Mouse (Mus musculus) lung, embryonic 14.5 days (tissue): ENCODE measurements around the gene Zfp958. TPM values are rescaled to one million over a fixed set of nuclear protein-coding genes. Genes with fewer than 3 reads are reported as not detected.
"Not testable (repeated sequence)": the region's sequence is repeated elsewhere in the genome, so short reads cannot be mapped to it uniquely, and the experiment has no call there.

Source experiments
- ATAC-seq: fragments of 200-750 bp; cut with Nextera tagmentation; 2 replicates; pipeline ENCODE4 v1.8.0; 2017; ENCODE audit warnings: mild to moderate bottlenecking, moderate TSS enrichment, moderate library complexity; ENCODE audit not compliant: insufficient read depth
- DNase-seq: peaks from one replicate; pipeline ENCODE4 v3.0.0-alpha.2; 2015
- H3K27ac ChIP-seq: fragments of 300-500 bp; sonication (generic); 2 replicates; pipeline ENCODE4 v1.5.1; 2014; ENCODE audit warnings: low read depth, mild to moderate bottlenecking, moderate library complexity
- H3K27me3 ChIP-seq: fragments of 300-500 bp; sonication (generic); 2 replicates; pipeline ENCODE4 v1.6.1; 2014; ENCODE audit warnings: low read length, control low read depth; ENCODE audit not compliant: insufficient read depth
- H3K36me3 ChIP-seq: fragments of 300-500 bp; sonication (generic); 2 replicates; pipeline ENCODE4 v1.6.1; 2014; ENCODE audit warnings: control low read depth; ENCODE audit not compliant: insufficient read depth
- H3K4me1 ChIP-seq: fragments of 300-500 bp; sonication (generic); 2 replicates; pipeline ENCODE4 v1.6.1; 2014; ENCODE audit warnings: antibody characterized with exemption, control low read depth; ENCODE audit not compliant: insufficient read depth
- H3K4me2 ChIP-seq: fragments of 300-500 bp; sonication (generic); 2 replicates; pipeline ENCODE4 v1.6.1; 2014; ENCODE audit warnings: mild to moderate bottlenecking
- H3K4me3 ChIP-seq: fragments of 300-500 bp; sonication (generic); 2 replicates; pipeline ENCODE4 v1.5.1; 2014; ENCODE audit warnings: low read depth, low read length
- H3K9ac ChIP-seq: fragments of 300-500 bp; sonication (generic); 2 replicates; pipeline ENCODE4 v1.6.1; 2014
- H3K9me3 ChIP-seq: fragments of 300-500 bp; sonication (generic); 2 replicates; pipeline ENCODE4 v1.6.1; 2016; ENCODE audit warnings: low read depth, low read length, control low read depth
- CTCF ChIP-seq: IDR thresholded peaks from 2 replicates; pipeline ENCODE4 v1.5.1; 2016; ENCODE audit warnings: antibody characterized with exemption, low read depth
- WGBS: fragments of 180-500 bp; shearing (Covaris S2); extraction: QIAGEN DNeasy Blood & Tissue Kit; methylation state at CpG from one replicate; pipeline ENCODE4 v1.1.7; 2014; 5-methylcytosine and 5-hydroxymethylcytosine counted together
- polyA plus RNA-seq: library from polyadenylated mRNA; unstranded; fragments of >200 nt; fragmentation: Nextera tagmentation; extraction: Ambion mirVana; gene quantifications from 2 replicates; pipeline ENCODE4 v1.2.1, GENCODE M21; 2014

Gene Zfp958
- polyA plus RNA-seq, 1 experiment from 2014 or later, result 14.2 TPM

DNA sequence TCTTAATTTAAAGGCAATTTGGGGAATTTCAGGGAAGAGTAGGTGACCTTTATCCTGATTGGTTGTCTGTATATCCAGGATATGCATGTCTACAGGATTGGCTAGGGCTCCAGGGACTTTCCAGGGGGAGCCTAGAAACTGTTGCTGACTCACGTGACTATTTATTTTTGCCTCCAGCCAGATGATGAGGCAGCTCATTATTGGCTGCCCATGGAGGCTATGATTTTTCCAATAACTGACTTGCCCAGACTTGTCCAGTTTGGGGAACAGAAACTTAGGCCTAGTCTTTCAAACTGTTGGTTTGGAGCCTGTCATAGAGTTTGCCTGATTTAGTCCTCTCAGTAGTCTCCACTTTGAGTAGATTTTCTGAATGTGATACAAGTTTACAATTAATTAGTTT lies 14.4 kb downstream of the Zfp958 start:
- no peak for TF ChIP-seq CTCF
- DNase-seq (no peak), ATAC-seq (no peak)
- Histone ChIP-seq H3K4me1 (no peaks in the 10 kb centered on the region), H3K27ac (no peak overlapping the region), H3K36me3 (peaks cover 54% of the 10 kb centered on the region), H3K9ac (no peak overlapping the region), H3K4me3 (no peak overlapping the region), H3K9me3 (peaks cover 59% of the 10 kb centered on the region), H3K27me3 (no peaks in the 10 kb centered on the region), H3K4me2 (no peak overlapping the region)
- 94% methylated on average over 1 of the region's 1 CpGs for WGBS

- Histone ChIP-seq H3K27me3 (no peaks in the 10 kb centered on the region), H3K27ac (no peak overlapping the region), H3K4me3 (no peak overlapping the region), H3K9ac (no peak overlapping the region), H3K9me3 (no peaks in the 10 kb centered on the region), H3K4me1 (no peaks in the 10 kb centered on the region), H3K4me2 (no peak overlapping the region), H3K36me3 (no peaks in the 10 kb centered on the region)
- 86% methylated on average over 4 of the region's 4 CpGs for WGBS
- no peak for TF ChIP-seq CTCF
- DNase-seq, result no peak
- ATAC-seq, result no peak
Observed at GRCm38 (mm10) chr8:4637071-4637470, 24.1 kb downstream of the Zfp958 start.

GRCm38 (mm10) chr8:4642974-4643373 lies 30.0 kb downstream of the Zfp958 start:
- not testable (repeated sequence) for ATAC-seq, H3K4me1 ChIP-seq, H3K9ac ChIP-seq, DNase-seq, H3K27me3 ChIP-seq, H3K4me3 ChIP-seq, H3K36me3 ChIP-seq, H3K4me2 ChIP-seq, H3K9me3 ChIP-seq, H3K27ac ChIP-seq
- 81% methylated on average over 6 of the region's 6 CpGs for WGBS

GRCm38 (mm10) chr8:4656536-4656935 lies 43.6 kb downstream of the Zfp958 start:
- Histone ChIP-seq H3K9ac (no peak overlapping the region), H3K27me3 (no peaks in the 10 kb centered on the region), H3K4me2 (no peak overlapping the region), H3K9me3 (no peaks in the 10 kb centered on the region), H3K36me3 (no peaks in the 10 kb centered on the region), H3K27ac (no peak overlapping the region), H3K4me3 (no peak overlapping the region), H3K4me1 (no peaks in the 10 kb centered on the region)
- DNase-seq (peak; percentile 46), ATAC-seq (no peak)
- WGBS, result 86% methylated on average over 7 of the region's 7 CpGs
- TF ChIP-seq CTCF, result no peak

- no peak overlapping the region for H3K9ac ChIP-seq
- H3K4me2 ChIP-seq, result no peak overlapping the region
- H3K27me3 ChIP-seq, result no peaks in the 10 kb centered on the region
- ATAC-seq (no peak), DNase-seq (peak; percentile 11)
- H3K4me1 ChIP-seq, result no peaks in the 10 kb centered on the region
- no peaks in the 10 kb centered on the region for H3K9me3 ChIP-seq
- H3K4me3 ChIP-seq, result no peak overlapping the region
- H3K27ac ChIP-seq, result no peak overlapping the region
- WGBS, result 81% methylated on average over 17 of the region's 17 CpGs
- no peaks in the 10 kb centered on the region for H3K36me3 ChIP-seq
- no peak for TF ChIP-seq CTCF
Observed at GRCm38 (mm10) chr8:4675191-4676003, 62.4 kb downstream of the Zfp958 start.

DNA sequence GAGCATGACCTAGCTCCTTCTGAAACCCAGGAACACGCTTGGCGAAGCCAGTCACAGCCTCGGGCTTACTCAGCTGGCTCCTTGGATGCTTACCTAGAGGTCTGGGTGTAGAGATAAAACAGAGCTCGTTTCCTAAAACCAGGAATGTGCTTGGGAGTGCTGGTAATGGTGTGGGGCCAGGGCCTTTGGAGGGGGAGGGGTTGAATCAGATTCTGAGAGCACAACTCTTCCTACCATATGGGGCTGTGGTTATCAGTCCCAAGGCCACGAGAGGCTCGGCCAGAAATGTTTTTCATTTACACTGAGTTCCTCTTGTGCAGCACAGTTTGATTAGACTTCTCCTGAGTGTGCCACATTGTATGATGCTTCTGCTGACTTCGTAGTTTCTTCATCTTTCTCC lies 63.6 kb downstream of the Zfp958 start:
- no peaks in the 10 kb centered on the region for H3K27me3 ChIP-seq
- H3K4me1 ChIP-seq, result no peaks in the 10 kb centered on the region
- no peak for TF ChIP-seq CTCF
- DNase-seq, result peak; percentile 1
- H3K4me2 ChIP-seq, result peak overlapping the region; percentile 67
- 87% methylated on average over 7 of the region's 7 CpGs for WGBS
- H3K9me3 ChIP-seq, result no peaks in the 10 kb centered on the region
- H3K9ac ChIP-seq, result no peak overlapping the region
- H3K27ac ChIP-seq, result peak overlapping the region; percentile 97
- no peaks in the 10 kb centered on the region for H3K36me3 ChIP-seq
- peak overlapping the region; percentile 64 for H3K4me3 ChIP-seq
- ATAC-seq, result no peak

DNA sequence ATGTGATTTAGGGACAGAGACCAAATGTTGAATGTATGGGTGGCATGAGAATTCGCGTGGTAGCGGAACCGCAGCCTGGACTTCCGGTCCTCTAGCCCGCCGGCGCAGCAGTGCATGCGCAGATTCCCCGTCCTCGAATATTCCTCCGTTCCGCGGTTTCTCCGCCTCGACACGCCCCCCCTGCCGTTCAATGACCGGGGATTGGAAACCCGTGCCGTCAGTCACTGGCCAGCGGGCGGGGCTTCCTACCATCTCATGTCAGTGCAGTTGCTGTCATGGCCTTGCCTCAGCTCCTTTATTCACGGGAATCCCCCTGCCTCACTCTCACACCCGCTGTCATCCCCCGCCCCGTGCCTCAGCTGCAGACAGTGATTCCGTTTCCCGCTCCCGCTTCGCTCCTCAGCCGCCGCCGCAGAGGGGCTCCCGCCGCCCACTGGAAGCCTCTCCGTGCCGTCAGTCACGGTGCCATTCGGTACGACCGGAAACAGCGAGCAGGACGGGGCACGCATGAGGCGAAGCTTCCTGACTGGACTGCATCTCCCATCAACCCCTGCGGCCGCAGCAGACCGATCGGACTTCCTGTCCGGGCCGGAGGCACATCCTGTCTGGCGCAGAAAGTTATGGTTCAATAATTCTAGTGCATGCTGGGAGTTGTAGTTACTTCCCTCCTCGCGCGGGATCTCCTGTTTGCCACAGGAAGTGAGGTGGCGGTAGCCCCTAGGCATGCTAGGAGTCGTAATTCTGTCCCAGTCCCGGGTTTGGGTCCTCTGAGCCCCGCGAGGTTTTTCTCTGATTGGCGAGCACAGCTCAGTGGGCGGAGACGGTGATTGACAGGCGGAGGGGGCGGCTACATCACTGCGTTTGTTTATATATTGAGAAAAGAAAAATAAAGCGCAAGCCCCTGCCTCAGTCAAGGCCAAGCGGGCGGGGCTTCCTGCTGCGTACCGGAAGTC lies 64.6 kb downstream of the Zfp958 start:
- Histone ChIP-seq H3K9ac (peak overlapping the region; percentile 71), H3K27me3 (no peaks in the 10 kb centered on the region), H3K4me3 (peak overlapping the region; percentile 64), H3K36me3 (no peaks in the 10 kb centered on the region), H3K27ac (peak overlapping the region; percentile 97), H3K4me1 (no peaks in the 10 kb centered on the region), H3K9me3 (no peaks in the 10 kb centered on the region), H3K4me2 (peak overlapping the region; percentile 67)
- ATAC-seq (peak; percentile 95), DNase-seq (peak; percentile 98)
- under 1% methylated on average over 72 of the region's 72 CpGs for WGBS
- TF ChIP-seq CTCF, result peak; percentile 40
